Mouse (Mus musculus): ENCODE measurements around the gene Olfr697.
"Not testable (repeated sequence)": the region's sequence is repeated elsewhere in the genome, so short reads cannot be mapped to it uniquely, and the experiment has no call there.

The Olfr697 gene

GRCm38 (mm10) chr7:106742343-106742742, at the start of gene Olfr697:
Olfr697 (minus strand) TSS chr7:106742443.
- no peak for DNase-seq (ENCODE audit: low read depth)

GRCm38 (mm10) chr7:106788330-106788729, 46.1 kb upstream of the Olfr697 start:
- no peak for DNase-seq (ENCODE audit: low read depth)

- not testable (repeated sequence) for DNase-seq (ENCODE audit: low read depth)
Measured at GRCm38 (mm10) chr7:106761008-106761407, 18.8 kb upstream of the Olfr697 start.

- no peak for DNase-seq (ENCODE audit: low read depth)
Measured at GRCm38 (mm10) chr7:106758800-106759199, 16.6 kb upstream of the Olfr697 start.

GRCm38 (mm10) chr7:106755297-106755696, 13.1 kb upstream of the Olfr697 start, which contains the start of gene Olfr698:
Olfr698 (minus strand) TSS chr7:106755397.
- DNase-seq (ENCODE audit: low read depth) = no peak

GRCm38 (mm10) chr7:106745811-106746210, 3.6 kb upstream of the Olfr697 start:
- no peak for DNase-seq (ENCODE audit: low read depth)

GRCm38 (mm10) chr7:106737028-106737427, 5.2 kb downstream of the Olfr697 start:
- no peak for DNase-seq (ENCODE audit: low read depth)

- DNase-seq (ENCODE audit: low read depth) = no peak
Measured at GRCm38 (mm10) chr7:106733717-106734116, 8.5 kb downstream of the Olfr697 start.

GRCm38 (mm10) chr7:106725654-106726053, 16.6 kb downstream of the Olfr697 start:
- DNase-seq (ENCODE audit: low read depth) = not testable (repeated sequence)

- no peak for DNase-seq (ENCODE audit: low read depth)
Measured at GRCm38 (mm10) chr7:106716296-106716695, 25.9 kb downstream of the Olfr697 start, which contains the start of gene Olfr695. Olfr695 (minus strand) TSS chr7:106716396.

GRCm38 (mm10) chr7:106711463-106711862, 30.8 kb downstream of the Olfr697 start:
- DNase-seq (ENCODE audit: low read depth) = no peak

- not testable (repeated sequence) for DNase-seq (ENCODE audit: low read depth)
Measured at GRCm38 (mm10) chr7:106707705-106708104, 34.5 kb downstream of the Olfr697 start.

- no peak for DNase-seq (ENCODE audit: low read depth)
Measured at GRCm38 (mm10) chr7:106696891-106697290, 45.4 kb downstream of the Olfr697 start.

GRCm38 (mm10) chr7:106692976-106693375, 49.3 kb downstream of the Olfr697 start:
- DNase-seq (ENCODE audit: low read depth) = no peak

GRCm38 (mm10) chr7:106691714-106692113, 50.5 kb downstream of the Olfr697 start, which contains the start of gene Olfr694:
Olfr694 (minus strand) TSS chr7:106691814.
- DNase-seq (ENCODE audit: low read depth) = no peak
